Mouse (Mus musculus): ENCODE data around the gene Paxx.

The Paxx gene

GRCm38 (mm10) chr2:25482969-25483368, 22.1 kb upstream of the Paxx start:
- no peak for DNase-seq (ENCODE audit: inconsistent ontology term)

- DNase-seq (ENCODE audit: inconsistent ontology term), result no peak
Measured at GRCm38 (mm10) chr2:25480541-25480940, 19.6 kb upstream of the Paxx start.

- peak; percentile 46 for DNase-seq (ENCODE audit: inconsistent ontology term)
Measured at GRCm38 (mm10) chr2:25479551-25480311, 18.8 kb upstream of the Paxx start.

- DNase-seq (ENCODE audit: inconsistent ontology term), result no peak
Measured at GRCm38 (mm10) chr2:25477967-25478675, 17.2 kb upstream of the Paxx start.

GRCm38 (mm10) chr2:25477541-25477940, 16.6 kb upstream of the Paxx start:
- no peak for DNase-seq (ENCODE audit: inconsistent ontology term)

- DNase-seq (ENCODE audit: inconsistent ontology term), result no peak
Measured at GRCm38 (mm10) chr2:25472550-25472949, 11.7 kb upstream of the Paxx start.

- DNase-seq (ENCODE audit: inconsistent ontology term), result no peak
Measured at GRCm38 (mm10) chr2:25469969-25470368, 9.1 kb upstream of the Paxx start, which contains the start of gene Ptgds. TSS of gene Ptgds (minus strand) at chr2:25470046.

- peak; percentile 83 for DNase-seq (ENCODE audit: inconsistent ontology term)
Measured at GRCm38 (mm10) chr2:25468962-25469915, 8.3 kb upstream of the Paxx start.

GRCm38 (mm10) chr2:25467606-25468303, 6.9 kb upstream of the Paxx start:
- DNase-seq (ENCODE audit: inconsistent ontology term), result peak; percentile 83

GRCm38 (mm10) chr2:25465816-25466635, 5.1 kb upstream of the Paxx start:
- DNase-seq (ENCODE audit: inconsistent ontology term), result no peak

- DNase-seq (ENCODE audit: inconsistent ontology term), result no peak
Measured at GRCm38 (mm10) chr2:25465256-25465655, 4.4 kb upstream of the Paxx start.

GRCm38 (mm10) chr2:25463630-25464029, 2.7 kb upstream of the Paxx start:
- DNase-seq (ENCODE audit: inconsistent ontology term), result no peak

GRCm38 (mm10) chr2:25461407-25461806, 513 bp upstream of the Paxx start:
- no peak for DNase-seq (ENCODE audit: inconsistent ontology term)

- no peak for DNase-seq (ENCODE audit: inconsistent ontology term)
Measured at GRCm38 (mm10) chr2:25460135-25460534, 759 bp downstream of the Paxx start.

- peak; percentile 59 for DNase-seq (ENCODE audit: inconsistent ontology term)
Measured at GRCm38 (mm10) chr2:25458911-25459310, 2.0 kb downstream of the Paxx start.

- no peak for DNase-seq (ENCODE audit: inconsistent ontology term)
Measured at GRCm38 (mm10) chr2:25457022-25457896, 3.6 kb downstream of the Paxx start.

- no peak for DNase-seq (ENCODE audit: inconsistent ontology term)
Measured at GRCm38 (mm10) chr2:25456205-25456953, 4.5 kb downstream of the Paxx start, which contains the start of gene Clic3. TSS of gene Clic3 (plus strand) at chr2:25456838.

- DNase-seq (ENCODE audit: inconsistent ontology term), result no peak
Measured at GRCm38 (mm10) chr2:25452951-25453350, 7.9 kb downstream of the Paxx start.
